Mouse (Mus musculus) heart, adult 18-20 months (tissue): ENCODE data around the gene Myrfl. TPM values are rescaled to one million over a fixed set of nuclear protein-coding genes. Genes with fewer than 3 reads are reported as not detected.

Experiments
- DNase-seq, 2 experiments: peaks; one replicate each; pipeline ENCODE4 v3.0.0; 2021 to 2022; ENCODE audit warnings: mixed read lengths in 1 of 2
- long read RNA-seq, 2 experiments: library from polyadenylated mRNA; stranded (forward); transcript quantifications; one replicate each; pipeline ENCODE4 v2.0.0; 2021
- total RNA-seq, 2 experiments: library from RNA; stranded (reverse); gene quantifications; 2 replicates each; pipeline ENCODE4 v1.2.3; 2021

Myrfl gene
- total RNA-seq, result 1 to 10 TPM in 1 of 2 experiments, under 1 TPM in 1; 0.89 to 1.5 TPM
- long read RNA-seq, experiment 1, partial matches to known transcripts, result 0 of 1 reads
- long read RNA-seq, experiment 1, other reads (novel, unspliced or antisense), result 1 of 1 reads
- long read RNA-seq, experiment 2, result 0 reads

DNA sequence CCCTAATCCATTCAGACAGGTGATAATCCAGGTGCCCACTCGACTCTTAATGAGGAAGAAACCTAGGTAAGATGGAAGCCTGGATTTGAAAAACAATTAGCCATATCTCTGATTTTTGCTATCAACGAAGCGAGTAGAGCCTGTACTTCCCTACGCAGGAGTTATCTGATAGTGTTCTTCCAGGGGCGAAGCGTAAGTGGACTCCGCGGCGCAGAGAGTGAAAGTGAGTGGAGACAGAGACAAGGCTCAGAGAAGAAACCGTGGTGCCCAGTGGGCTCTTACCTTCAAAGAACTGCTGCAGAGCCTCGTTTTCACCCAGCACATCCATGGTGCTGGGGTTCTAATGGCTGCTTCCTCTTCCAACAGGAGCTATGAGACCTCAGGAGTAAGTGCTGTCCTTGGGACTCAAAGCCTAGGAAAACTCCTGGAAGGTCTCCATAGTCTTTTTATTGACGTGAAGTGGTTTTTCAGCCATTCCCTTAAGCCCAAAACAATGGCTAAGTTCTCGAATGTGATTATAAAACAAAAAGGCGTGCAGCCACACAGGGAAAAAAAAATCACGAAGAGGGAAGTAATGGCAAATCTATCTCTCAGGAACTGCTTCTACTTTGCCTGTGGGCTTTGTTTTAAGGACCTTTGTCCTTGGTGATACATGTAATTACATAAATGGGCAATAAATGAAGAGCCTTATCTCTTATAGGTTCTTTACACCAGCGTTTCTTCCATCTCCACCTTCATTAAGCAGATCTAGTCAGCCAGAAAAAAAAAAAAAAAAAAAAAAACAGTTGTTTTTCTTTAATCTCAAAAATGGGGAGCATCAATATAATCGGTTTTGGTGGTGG, at the start of gene Myrfl:
TSS of gene Myrfl (minus strand) at position 584 of the 842 bp plus-strand sequence.
- no peak for DNase-seq

DNA sequence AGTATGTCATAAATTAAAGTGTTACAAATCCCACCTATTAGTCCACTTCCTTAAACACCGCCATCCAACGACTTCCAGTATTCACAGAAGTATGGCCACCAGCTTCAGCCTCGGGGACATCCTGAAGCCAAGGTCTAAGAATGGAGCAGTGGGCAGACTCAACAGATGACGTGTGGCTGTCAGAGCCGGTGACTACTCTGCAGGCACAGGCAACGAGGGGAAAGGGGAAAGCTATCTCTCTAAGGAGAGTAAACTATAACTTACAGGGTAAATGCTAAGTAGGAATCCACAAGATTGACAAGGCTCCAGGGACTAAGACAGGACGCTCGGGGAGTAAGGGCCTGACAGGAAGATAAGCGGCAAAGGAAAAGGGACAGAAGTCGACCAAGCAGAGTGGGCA, 48.2 kb upstream of the Myrfl start:
- DNase-seq, result peak in 1 of 2 experiments; percentile 27

DNA sequence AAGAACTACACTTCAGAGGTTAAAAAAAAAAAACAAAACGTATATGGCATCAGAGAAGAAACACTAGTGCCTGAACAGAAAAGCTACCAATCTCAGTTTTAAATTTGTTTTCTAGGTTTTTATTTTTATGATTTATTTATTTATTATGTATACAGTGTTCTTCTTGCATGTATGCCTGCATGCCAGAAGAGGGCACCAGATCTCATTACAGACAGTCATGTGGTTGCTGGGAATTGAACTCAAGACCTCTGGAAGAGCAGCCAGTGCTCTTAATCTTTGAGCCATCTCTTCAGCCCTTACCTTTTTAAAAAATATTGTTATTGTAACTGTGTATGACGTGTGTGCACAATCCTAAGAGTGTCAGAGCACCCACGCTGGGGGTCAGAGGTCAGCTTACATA, 47.4 kb upstream of the Myrfl start:
- DNase-seq, result no peak

DNA sequence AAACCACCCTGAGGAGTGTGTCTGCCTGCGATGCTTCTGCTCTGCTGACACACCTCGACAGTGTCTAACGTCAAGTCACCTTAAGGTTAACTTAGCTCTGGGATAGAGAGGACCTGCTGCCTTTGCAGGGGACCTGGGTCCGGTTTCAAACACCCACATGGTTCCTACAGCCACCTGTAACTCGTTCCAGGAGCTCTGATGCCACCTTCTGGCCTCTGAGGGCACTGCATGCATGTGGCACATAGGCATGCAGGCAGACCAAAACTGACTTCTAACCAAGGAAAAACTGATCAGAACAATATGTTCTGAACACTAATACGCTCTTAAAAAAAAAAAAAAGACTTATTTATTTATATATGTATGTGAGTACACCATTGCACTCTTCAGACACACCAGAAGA, 46.3 kb upstream of the Myrfl start:
- peak in 1 of 2 experiments; percentile 20 for DNase-seq

DNA sequence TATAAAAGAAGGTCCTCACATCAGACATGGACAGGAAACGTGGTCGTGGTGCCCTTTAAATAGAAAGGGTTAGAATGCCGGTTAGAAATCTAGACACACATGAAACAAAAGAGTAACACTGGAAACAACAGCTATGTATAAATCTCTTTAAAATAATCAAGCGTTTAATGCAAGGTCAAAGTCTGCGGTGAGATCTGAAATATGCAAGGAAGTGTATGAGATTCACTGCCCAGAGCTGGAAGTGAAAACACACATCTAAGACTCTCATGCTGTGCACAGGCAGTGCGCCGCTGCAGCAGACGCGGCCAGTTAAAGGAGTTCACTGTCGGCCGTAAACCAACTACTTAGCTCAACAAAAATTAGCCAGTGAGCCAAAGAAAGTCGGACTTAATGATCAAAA, 38.3 kb upstream of the Myrfl start:
- DNase-seq, result no peak

DNA sequence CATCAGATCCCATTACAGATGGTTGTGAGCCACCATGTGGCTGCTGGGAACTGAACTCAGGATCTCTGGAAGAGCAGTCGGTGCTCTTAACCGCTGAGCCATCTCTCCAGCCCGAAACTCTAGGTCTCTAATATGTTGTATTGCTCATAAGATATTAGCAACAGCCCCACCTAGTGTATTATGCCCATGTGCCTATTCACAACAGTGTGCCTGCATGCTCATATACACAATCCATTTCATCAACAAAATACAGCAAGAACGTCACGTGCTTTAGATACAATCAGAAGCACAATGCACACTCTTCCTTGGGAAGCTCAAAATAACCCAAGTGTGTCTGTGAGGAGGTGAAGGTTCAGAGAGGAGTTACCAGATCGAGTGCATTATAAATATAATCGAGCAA, 37.1 kb upstream of the Myrfl start:
- no peak for DNase-seq

DNA sequence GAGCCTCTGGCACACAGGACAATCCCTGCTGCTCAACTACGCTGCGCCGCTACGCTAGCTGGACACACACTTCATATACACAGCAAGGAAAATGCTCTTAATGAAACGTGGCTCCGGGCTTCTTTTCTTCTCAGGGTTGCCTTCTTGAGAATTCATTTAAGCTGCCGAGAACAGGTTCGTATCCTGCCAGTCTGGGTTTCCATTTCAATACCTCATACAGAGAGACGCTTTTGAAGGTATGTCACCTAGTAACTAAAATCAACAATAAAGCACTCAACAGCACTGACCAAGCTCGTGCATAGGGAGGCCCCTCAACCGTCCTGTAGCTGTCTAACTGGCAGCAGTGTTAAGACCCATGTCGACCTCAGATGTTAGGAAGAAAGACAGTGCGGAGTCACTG, 35.7 kb upstream of the Myrfl start:
- DNase-seq, result no peak

DNA sequence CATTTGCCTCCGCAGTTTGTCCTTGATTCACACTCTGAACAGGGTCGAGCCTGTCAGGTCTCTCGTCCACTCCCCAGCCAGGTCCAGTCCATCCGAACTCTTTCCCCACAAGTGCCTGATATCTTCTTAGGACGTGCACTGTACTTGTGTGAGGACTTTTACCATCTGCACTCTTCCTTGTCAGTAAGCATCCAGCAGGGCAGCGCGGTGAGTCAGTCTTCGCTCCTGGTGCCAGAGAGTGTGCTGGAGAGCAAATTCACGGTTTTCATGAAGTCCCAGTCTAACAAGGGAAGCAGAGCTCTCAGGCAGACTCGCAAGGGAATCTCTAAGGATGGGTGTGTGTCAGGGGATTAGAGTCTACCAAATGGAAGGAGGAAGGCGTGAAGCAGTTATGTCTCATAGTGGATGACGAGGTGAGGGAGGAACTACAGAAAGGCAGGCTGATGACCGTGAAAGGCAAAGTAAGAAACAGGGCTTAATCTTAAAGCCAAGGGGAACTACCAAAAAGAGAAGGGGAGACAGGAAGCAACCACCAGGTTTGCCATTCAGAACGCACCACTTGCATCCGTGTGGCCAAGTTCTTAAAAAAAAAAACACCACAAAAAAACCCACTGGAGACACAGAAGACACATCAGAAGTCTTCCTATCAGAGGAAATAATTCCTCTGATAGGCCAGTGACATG, 34.9 kb upstream of the Myrfl start:
- no peak for DNase-seq

DNA sequence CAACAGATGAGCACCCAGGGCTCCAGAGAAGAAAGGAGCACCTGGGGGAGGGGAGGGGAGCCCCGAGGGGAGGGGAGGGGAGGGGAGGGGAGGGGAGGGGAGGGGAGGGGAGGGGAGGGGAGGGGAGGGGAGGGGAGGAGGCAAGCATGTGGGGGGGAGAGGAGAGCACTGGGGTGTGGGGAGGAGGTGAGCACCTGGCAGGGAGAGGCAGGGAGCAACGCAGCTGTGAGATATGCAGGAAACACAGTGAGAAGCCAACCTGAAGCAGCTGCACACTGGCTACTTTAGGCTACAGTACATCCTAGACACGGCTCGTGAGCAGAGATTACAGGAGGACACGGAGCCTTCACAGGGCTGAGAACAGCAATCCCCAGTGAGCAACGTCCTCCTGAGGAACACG, 34.2 kb upstream of the Myrfl start:
- DNase-seq, result no peak

DNA sequence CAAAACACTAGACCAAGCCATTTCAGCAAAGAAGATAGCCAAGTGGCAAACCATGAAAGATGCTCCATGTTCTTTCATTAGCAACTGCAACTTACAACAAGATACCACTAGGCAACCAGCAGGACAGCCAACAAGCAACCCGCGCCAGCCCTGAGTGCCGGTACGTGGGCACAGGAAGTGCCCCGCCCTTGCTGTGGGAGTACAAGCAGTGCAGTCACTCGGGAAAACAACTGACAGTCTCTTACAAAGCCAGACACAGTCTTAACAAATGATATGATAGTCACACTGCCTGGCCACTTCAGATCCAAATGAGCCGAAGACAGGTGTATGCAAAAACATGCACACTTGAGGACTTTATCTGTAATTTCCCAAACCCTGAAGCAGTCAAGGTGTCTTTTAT, 33.8 kb upstream of the Myrfl start:
- peak in 1 of 2 experiments; percentile 15 for DNase-seq

DNA sequence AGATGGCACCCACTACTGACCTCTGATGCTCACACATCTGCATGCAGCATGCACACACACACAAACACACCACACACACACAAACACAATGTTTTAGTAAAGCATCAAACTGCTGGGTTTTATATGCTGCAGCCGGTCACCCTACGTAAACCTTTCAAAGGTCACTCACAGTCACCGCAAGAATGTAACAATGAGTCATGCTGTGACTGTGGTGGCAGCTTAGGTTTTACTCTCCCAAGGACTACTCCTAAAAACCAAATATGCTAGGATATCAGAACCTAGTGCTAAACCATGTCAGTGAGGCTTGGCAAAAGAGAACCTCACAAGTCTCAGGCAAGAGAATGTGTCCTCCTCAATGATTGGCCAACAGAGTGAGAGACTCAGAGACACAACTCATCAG, 32.1 kb upstream of the Myrfl start:
- no peak for DNase-seq

DNA sequence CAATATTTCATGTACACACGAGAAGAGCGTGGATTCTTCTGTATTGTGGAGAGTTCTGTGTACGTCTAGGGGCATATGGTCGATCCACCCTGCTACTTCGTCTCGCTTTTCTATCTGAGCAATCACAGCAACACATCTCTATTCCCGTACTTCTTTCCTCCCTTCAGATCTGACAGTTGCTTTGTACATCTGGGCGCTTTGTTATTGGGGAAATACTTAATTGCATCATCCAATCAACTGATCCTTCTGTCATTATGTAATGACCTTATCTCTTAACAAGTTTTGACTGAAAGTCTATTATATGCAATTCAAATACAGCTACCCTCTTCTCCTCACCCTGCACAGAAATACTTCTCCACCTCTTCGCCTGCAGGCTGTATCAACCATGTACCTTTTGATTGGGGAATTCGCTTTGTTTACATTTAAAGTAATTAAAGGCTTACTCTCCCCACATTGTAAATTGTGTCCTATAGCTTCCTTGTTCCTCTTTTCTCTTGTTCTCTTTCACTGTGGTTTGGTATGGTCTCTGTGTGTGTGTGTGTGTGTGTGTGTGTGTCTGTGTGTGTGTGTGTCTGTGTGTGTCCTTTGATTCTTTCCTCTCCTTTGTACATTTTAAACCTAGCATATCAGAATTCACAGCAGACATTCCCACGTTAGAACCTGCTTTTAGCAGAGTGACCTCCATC, 29.9 kb upstream of the Myrfl start:
- DNase-seq, result no peak

DNA sequence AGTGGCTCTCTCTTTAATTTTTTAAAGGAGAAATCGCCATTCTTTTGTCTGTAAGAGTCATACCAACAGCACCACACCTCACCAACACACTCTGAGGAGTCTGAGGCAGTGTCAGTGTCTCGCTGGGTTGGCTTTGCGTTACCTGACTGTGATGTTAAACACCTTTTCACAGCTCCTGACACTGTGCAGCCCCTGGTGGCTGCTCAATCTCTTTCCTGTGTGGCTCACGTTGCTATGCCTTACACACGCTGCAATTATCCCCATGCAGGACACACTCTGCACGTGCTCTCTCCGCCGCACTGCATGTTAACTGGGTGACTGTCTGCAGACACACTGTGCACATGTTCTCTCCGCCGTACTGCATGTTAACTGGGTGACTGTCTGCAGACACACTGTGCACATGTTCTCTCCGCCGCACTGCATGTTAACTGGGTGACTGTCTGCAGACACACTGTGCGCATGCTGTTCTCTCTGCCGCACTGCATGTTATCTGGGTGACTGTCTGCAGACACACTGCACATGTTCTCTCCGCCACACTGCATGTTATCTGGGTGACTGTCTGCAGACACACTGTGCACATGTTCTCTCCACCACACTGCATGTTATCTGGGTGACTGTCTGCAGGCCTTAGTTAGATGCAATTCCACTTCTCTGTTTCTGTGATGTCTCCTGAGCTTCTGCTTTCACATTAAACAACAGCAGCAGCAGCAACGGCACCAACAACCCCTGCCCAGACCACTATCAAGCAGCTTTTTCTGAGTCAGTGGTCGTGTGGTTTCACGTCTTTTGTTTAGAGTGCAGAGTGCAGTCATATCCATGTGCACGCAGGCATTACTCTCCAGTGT, 27.2 kb upstream of the Myrfl start:
- no peak for DNase-seq

DNA sequence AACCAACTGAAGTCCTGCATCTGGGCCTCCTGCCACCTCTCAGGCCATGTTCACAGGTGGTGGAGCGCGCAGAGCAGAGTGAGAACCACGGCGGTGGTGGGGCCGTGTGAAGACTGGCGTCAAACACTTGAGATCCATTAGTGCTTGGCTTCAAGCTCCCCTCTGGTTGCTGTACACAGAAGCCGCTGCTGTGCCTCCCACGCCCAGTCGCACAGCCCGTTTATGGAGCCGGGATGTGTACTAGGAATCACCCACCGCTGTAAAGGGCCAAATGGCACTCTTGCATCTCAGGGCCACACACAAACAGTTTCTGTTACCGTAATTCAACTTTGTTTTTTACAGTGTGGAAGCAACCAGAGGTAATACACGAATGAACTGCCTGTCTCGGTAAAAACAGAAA, 25.4 kb upstream of the Myrfl start:
- DNase-seq, result no peak

DNA sequence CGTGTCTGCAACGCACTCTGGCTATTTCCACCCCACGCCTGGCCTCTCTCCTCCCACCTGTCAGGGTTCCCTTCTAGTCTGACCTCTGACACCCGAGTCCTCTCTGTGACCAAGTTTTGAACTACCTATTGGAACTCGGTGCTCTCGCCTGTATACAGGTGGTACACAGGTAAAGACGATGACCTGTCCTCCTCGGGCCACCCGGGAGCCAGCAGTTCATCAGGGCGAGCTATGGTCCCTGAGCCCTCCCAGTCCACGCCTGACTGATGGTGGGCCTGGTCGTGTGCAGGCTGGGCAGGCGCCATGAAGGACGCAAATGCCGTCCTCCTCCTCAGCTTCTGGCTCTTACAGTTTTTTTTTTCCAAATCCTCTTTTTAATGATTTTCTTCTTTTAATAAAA, 24.7 kb upstream of the Myrfl start:
- DNase-seq, result no peak

DNA sequence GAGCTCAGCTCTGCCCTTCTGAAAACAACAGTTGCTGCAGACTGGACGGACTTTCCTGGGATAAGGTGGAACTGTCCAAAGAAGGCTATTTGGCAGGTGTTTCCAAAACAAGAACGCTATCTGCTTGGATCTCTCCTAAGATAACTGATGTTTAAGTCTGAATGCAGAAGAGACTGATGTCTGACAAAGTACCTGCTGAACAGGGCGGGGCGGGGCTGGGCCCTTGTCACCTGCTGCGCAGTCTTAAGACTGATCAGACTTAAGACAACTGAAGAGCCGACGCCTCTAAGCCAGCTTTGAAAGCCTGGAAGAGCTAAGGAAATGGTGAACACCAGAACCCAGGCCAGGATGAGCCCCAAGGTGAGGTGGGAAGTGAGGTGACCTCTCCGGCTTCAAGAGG, 23.9 kb upstream of the Myrfl start:
- no peak for DNase-seq

DNA sequence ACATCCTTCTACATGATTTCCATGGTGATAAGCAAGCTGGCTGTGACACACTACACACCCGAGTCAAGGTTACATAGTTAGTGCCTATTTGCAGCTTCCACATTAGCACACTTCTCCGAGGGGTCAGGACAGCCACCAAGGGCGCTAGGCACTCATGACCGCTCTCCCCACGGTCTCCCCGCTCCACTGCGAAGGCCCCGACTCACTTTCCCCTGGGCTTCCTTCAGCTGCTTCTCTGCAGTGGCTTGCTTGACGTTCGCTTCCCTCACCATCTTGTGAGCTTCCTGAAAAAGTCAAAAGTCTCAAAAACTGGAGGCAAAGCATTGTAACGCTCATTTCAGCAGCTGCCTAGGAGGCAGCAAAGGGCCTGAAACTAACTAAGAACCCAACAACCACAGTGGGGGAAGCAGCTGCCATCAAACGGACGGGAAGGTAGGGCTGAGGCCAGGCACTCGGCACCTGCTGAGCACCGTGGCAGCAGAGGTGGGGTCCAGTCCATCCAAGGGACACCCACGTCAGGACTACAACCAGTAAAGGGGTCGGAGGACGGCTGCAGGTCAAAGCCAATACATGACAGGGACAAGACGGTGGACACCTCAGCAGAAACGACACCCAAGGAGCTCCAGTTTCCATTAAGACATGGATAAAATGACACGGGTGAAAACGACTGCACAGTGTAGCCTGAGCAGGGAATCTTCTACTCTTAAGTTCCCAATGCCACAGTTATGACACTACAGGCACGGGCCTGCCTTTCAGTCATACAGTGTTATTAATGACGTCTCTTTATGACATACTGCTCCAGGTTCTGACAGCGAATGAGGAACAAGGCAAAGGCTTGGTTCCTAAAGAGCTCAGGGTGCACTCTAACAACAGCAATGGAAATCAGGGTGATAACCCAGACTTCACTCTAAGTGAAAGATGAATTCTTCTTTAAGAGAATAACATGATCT, 22.9 kb upstream of the Myrfl start:
- DNase-seq, result no peak

DNA sequence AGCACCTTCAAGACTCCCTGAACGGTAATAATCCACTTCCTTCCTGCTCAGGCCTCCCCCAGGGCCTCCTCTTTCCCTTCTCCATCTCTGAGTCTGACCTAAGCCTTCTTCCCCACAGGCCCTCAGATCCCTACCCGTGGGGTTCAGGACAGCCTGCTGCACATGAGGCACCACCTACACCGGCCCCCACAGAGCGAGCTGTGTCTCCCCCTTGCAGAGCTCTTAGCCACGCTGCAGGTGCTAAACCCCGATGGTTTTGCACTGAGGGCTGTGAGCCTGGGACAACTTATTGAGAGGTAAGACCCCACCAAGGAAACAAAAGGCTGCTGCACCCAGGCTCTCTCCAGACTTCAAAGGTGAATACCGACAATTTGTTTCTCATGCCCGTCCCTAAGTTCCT, 19.9 kb upstream of the Myrfl start:
- DNase-seq, result no peak

DNA sequence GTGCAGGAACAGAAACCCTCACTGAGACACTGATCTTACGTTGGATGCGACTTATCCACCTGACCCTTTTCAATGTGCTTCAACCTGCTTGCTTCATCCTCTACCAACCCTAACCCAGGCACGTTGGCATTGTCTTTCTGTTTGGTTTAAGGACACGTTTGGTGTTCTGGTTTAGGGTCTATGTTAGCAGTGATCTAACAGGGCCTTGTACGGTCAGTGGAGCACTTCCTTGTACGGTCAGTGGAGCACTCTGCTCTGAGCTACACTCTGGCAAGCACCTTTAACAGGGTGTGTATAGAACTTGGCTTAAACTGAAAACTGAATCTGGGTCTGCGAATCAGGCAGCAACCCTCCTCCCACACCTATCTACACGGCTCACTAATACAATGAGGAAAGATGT, 18.6 kb upstream of the Myrfl start:
- no peak for DNase-seq

DNA sequence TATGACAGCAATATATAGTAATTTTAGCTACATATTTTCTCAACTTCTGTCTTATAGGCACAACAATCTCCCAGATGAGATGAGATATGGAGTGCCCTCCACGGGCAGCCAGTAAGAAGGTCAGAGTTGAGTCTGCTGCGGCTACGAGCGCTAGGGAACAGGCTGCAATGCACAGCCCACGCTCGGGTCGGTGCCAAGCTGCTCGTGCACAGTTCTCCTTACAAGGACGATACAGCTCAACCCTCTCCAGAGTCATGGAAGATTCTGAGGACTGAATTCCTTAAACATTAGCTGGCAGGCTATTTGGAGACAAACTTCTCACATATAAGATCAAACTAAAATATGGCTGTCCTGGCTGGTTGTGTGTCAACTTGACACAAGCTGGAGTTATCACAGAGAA, 17.9 kb upstream of the Myrfl start:
- peak; percentile 11 to 23 for DNase-seq
